Mouse (Mus musculus): ENCODE measurements around the gene Enc1. TPM values are rescaled to one million over a fixed set of nuclear protein-coding genes. Genes with fewer than 3 reads are reported as not detected.
A peak's percentile ranks its signal among the peaks of the same experiment; 100 is the strongest.

The Enc1 gene
- polyA plus RNA-seq, 1 experiment from 2014 or later: 12.0 TPM

GRCm38 (mm10) chr13:97233092-97233491 lies 7.8 kb upstream of the Enc1 start:
- no peak for ATAC-seq (replicated peaks; ENCODE audit: low FRiP score)
- no peak overlapping the region for H3K4me2 ChIP-seq
- 74% methylated on average over 2 of the region's 2 CpGs for WGBS
- H3K4me3 ChIP-seq (replicated peaks): no peak overlapping the region
- H3K9me3 ChIP-seq (replicated peaks): no peaks in the 10 kb centered on the region
- no peak overlapping the region for H3K9ac ChIP-seq
- no peaks in the 10 kb centered on the region for H3K27me3 ChIP-seq
- H3K27ac ChIP-seq: no peak overlapping the region
- H3K4me1 ChIP-seq: peaks cover 9% of the 10 kb centered on the region
- no peaks in the 10 kb centered on the region for H3K36me3 ChIP-seq

- peak; percentile 49; the same call in 1 of the 2 replicates for ATAC-seq (replicated peaks; ENCODE audit: low FRiP score)
- peak overlapping the region; percentile 63 for H3K4me2 ChIP-seq
- H3K27me3 ChIP-seq: no peaks in the 10 kb centered on the region
- 16% methylated on average over 17 of the region's 17 CpGs for WGBS
- H3K36me3 ChIP-seq: no peaks in the 10 kb centered on the region
- H3K4me1 ChIP-seq: peaks cover 27% of the 10 kb centered on the region
- H3K4me3 ChIP-seq (replicated peaks): peak overlapping the region; percentile 38
- no peaks in the 10 kb centered on the region for H3K9me3 ChIP-seq (replicated peaks)
- no peak overlapping the region for H3K27ac ChIP-seq
- peak overlapping the region; percentile 38; the same call in 1 of the 2 replicates for H3K9ac ChIP-seq
These were observed 6.0 kb upstream of the Enc1 start for GRCm38 (mm10) chr13:97234785-97235417.

- 65% methylated on average over 6 of the region's 6 CpGs for WGBS
- no peak overlapping the region for H3K4me3 ChIP-seq (replicated peaks)
- no peak overlapping the region for H3K27ac ChIP-seq
These were observed 5.0 kb upstream of the Enc1 start for GRCm38 (mm10) chr13:97235911-97236310.

GRCm38 (mm10) chr13:97237700-97238099 lies 3.2 kb upstream of the Enc1 start:
- H3K4me2 ChIP-seq: no peak overlapping the region
- H3K9me3 ChIP-seq (replicated peaks): no peaks in the 10 kb centered on the region
- no peak overlapping the region for H3K9ac ChIP-seq
- H3K27me3 ChIP-seq: no peaks in the 10 kb centered on the region
- WGBS: 61% methylated on average over 3 of the region's 3 CpGs
- H3K4me3 ChIP-seq (replicated peaks): no peak overlapping the region
- no peaks in the 10 kb centered on the region for H3K36me3 ChIP-seq
- 0 out of 2 replicates have a peak overlapping the region, but pooled peaks have one; percentile 93 for H3K27ac ChIP-seq
- no peak for ATAC-seq (replicated peaks; ENCODE audit: low FRiP score)
- H3K4me1 ChIP-seq: peaks cover 42% of the 10 kb centered on the region

More at GRCm38 (mm10) chr13:97235911-97236310, 5.0 kb upstream of the Enc1 start:
- no peak for ATAC-seq (replicated peaks; ENCODE audit: low FRiP score)
- Histone ChIP-seq H3K9me3 (replicated peaks) (no peaks in the 10 kb centered on the region), H3K36me3 (no peaks in the 10 kb centered on the region), H3K4me1 (peaks cover 34% of the 10 kb centered on the region), H3K9ac (no peak overlapping the region), H3K27me3 (no peaks in the 10 kb centered on the region), H3K4me2 (no peak overlapping the region)

- H3K27me3 ChIP-seq: no peaks in the 10 kb centered on the region
- no peak overlapping the region for H3K4me3 ChIP-seq (replicated peaks)
- no peak for ATAC-seq (replicated peaks; ENCODE audit: low FRiP score)
- no peaks in the 10 kb centered on the region for H3K36me3 ChIP-seq
- no peak overlapping the region; the same call in 1 of the 2 replicates for H3K4me2 ChIP-seq
- H3K9me3 ChIP-seq (replicated peaks): no peaks in the 10 kb centered on the region
- H3K27ac ChIP-seq: peak overlapping the region; percentile 93
- H3K4me1 ChIP-seq: peaks cover 48% of the 10 kb centered on the region
- no peak overlapping the region for H3K9ac ChIP-seq
- WGBS: 42% methylated on average over 16 of the region's 16 CpGs
These were observed 2.5 kb upstream of the Enc1 start for GRCm38 (mm10) chr13:97238181-97238981.

GRCm38 (mm10) chr13:97239343-97240180 lies 1.3 kb upstream of the Enc1 start:
- H3K9me3 ChIP-seq (replicated peaks): no peaks in the 10 kb centered on the region
- no peaks in the 10 kb centered on the region for H3K27me3 ChIP-seq
- no peak overlapping the region for H3K9ac ChIP-seq
- 6% methylated on average over 23 of the region's 23 CpGs for WGBS
- peak overlapping the region; percentile 75 for H3K4me3 ChIP-seq (replicated peaks)
- H3K4me1 ChIP-seq: peaks cover 60% of the 10 kb centered on the region
- no peaks in the 10 kb centered on the region for H3K36me3 ChIP-seq
- H3K27ac ChIP-seq: peak overlapping the region; percentile 93
- H3K4me2 ChIP-seq: peak overlapping the region; percentile 79
- no peak for ATAC-seq (replicated peaks; ENCODE audit: low FRiP score)

- H3K4me1 ChIP-seq: peaks cover 64% of the 10 kb centered on the region
- no peaks in the 10 kb centered on the region for H3K27me3 ChIP-seq
- peak overlapping the region; percentile 75 for H3K4me3 ChIP-seq (replicated peaks)
- peak overlapping the region; percentile 79 for H3K4me2 ChIP-seq
- peak; percentile 77 for ATAC-seq (replicated peaks; ENCODE audit: low FRiP score)
- WGBS: under 1% methylated on average over 35 of the region's 36 CpGs
- peaks cover 6% of the 10 kb centered on the region for H3K36me3 ChIP-seq
- H3K9me3 ChIP-seq (replicated peaks): no peaks in the 10 kb centered on the region
- peak overlapping the region; percentile 93 for H3K27ac ChIP-seq
- H3K9ac ChIP-seq: peak overlapping the region; percentile 86
These were observed 483 bp upstream of the Enc1 start for GRCm38 (mm10) chr13:97240279-97240964.

GRCm38 (mm10) chr13:97241787-97242280 lies 929 bp downstream of the Enc1 start:
- ATAC-seq (replicated peaks; ENCODE audit: low FRiP score): no peak
- peaks cover 20% of the 10 kb centered on the region for H3K36me3 ChIP-seq
- H3K4me3 ChIP-seq (replicated peaks): peak overlapping the region; percentile 75
- H3K4me1 ChIP-seq: peaks cover 78% of the 10 kb centered on the region
- peak overlapping the region; percentile 93 for H3K27ac ChIP-seq
- peak overlapping the region; percentile 79 for H3K4me2 ChIP-seq
- no peaks in the 10 kb centered on the region for H3K9me3 ChIP-seq (replicated peaks)
- under 1% methylated on average over 20 of the region's 20 CpGs for WGBS
- H3K9ac ChIP-seq: peak overlapping the region; percentile 86
- H3K27me3 ChIP-seq: no peaks in the 10 kb centered on the region

- WGBS: 6% methylated on average over 6 of the region's 6 CpGs
- 0 out of 2 replicates have a peak overlapping the region, but pooled peaks have one; percentile 41 for H3K27ac ChIP-seq
- ATAC-seq (replicated peaks; ENCODE audit: low FRiP score): no peak
These were observed 1.8 kb downstream of the Enc1 start for GRCm38 (mm10) chr13:97242716-97243115.

GRCm38 (mm10) chr13:97243962-97244711 lies 3.2 kb downstream of the Enc1 start:
- Histone ChIP-seq H3K9ac (peak overlapping the region; percentile 86), H3K27ac (no peak overlapping the region), H3K36me3 (peaks cover 42% of the 10 kb centered on the region), H3K4me1 (peaks cover 86% of the 10 kb centered on the region), H3K27me3 (no peaks in the 10 kb centered on the region), H3K4me3 (replicated peaks) (peak overlapping the region; percentile 75), H3K9me3 (replicated peaks) (no peaks in the 10 kb centered on the region), H3K4me2 (peak overlapping the region; percentile 79)
- 28% methylated on average over 15 of the region's 15 CpGs for WGBS
- ATAC-seq (replicated peaks; ENCODE audit: low FRiP score): no peak

More at GRCm38 (mm10) chr13:97242716-97243115, 1.8 kb downstream of the Enc1 start:
- peak overlapping the region; percentile 75 for H3K4me3 ChIP-seq (replicated peaks)
- peak overlapping the region; percentile 79 for H3K4me2 ChIP-seq
- H3K9me3 ChIP-seq (replicated peaks): no peaks in the 10 kb centered on the region
- H3K36me3 ChIP-seq: peaks cover 29% of the 10 kb centered on the region
- no peaks in the 10 kb centered on the region for H3K27me3 ChIP-seq
- peak overlapping the region; percentile 86 for H3K9ac ChIP-seq
- H3K4me1 ChIP-seq: peaks cover 86% of the 10 kb centered on the region
